Mouse (Mus musculus): ENCODE measurements around the gene Mup1.
"Not testable (repeated sequence)": the region's sequence is repeated elsewhere in the genome, so short reads cannot be mapped to it uniquely, and the experiment has no call there.

Mup1 gene

DNA sequence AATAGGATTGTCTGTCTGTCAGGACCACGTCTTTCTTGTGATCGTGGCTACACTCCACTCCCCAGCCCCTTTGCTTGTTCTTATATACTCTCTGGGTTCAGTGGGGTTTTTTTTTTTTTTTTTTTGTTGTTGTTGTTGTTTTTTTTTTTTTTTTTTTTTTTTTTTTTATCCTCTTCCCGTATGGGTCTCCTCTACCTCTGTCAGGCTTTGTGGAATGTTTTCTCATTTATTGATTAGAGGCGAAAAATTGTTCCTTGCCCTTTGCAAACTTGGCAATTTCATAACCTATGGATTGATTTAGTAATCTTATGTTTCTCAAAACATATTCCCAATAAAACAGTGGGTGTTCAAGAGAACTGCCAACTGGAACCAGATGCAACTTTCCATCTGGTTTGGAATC, at the start of gene Mup1:
Gene Mup1 (minus strand): TSS at position 101 of the 400 bp plus-strand sequence.
- not testable (repeated sequence) for DNase-seq

Measured in kidney, adult 18-20 months (tissue).